Mouse (Mus musculus) bone marrow, adult 2 months (tissue): ENCODE results near the gene Clpx.

Experiments
- CTCF ChIP-seq: fragments of 200-500 bp; IDR thresholded peaks from 2 replicates; pipeline ENCODE4 v1.5.1; 2011; ENCODE audit warnings: low read length, control low read depth; ENCODE audit not compliant: control insufficient read depth, insufficient read depth
- POLR2A ChIP-seq: fragments of 200-500 bp; IDR thresholded peaks from 2 replicates; pipeline ENCODE4 v1.6.1; 2011; ENCODE audit warnings: low read depth, mild to moderate bottlenecking, control low read depth, low read length, borderline replicate concordance; ENCODE audit not compliant: control insufficient read depth

DNA sequence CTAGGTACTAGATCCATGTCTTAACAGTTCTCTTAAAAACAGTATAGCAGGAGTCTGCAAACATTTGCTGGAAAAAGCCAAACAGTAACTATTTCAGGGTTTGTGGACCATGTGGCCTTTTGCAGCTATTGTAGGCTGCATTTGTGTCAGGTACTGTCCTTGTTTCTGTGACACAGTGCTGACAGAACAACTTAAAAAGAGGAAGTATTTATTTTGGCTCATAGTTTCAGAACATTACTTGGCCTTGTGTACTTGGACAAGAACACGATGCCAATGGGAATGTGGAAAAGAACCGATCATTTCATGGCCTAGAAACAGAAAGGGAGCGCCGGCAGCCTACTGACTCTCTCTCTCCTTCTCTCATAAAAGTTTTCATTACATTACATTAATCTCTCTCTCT is 9.5 kb downstream of the Clpx start:
- TF ChIP-seq POLR2A (no peak), CTCF (no peak)
